Comparison of ENCODE assay signal across 8 mouse cellular contexts in the genomic region with DNA sequence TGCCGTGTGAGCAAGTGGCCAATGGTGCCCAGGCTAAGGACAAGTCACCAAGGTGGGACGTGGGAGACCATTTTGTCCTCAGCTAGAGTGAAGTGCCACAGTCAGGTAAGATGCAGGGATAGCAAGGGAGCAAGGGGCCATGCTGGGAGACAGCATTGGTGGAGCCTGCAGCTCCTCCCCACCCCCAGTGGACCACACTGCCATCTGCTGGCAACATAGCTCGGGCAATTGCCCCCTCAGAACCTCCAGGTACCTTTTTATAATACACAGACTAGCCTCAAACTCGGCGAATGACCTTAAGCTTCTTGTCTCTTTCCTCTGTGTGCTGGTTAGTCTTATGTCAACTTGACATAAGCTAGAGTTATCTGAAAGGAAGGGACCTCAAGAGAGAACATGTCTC.
DNase-seq lines count a peak whose midpoint lies in the region; ATAC-seq and TF ChIP-seq lines count a peak whose summit lies in the region.

No protein-coding gene starts in this region.

- WGBS in liver, embryonic 12.5 days (ENCODE audit: insufficient replicate concordance) = 64% methylated on average over 5 of the region's 5 CpGs
- WGBS in heart, postnatal 0 days = 69% methylated on average over 5 of the region's 5 CpGs
- WGBS in forebrain, embryonic 12.5 days = 82% methylated on average over 5 of the region's 5 CpGs

- H3K4me2 ChIP-seq in liver, embryonic 12.5 days = no peak overlapping the region
- no peak overlapping the region for H3K4me2 ChIP-seq in heart, postnatal 0 days (ENCODE audit: low read depth, low read length)
- H3K4me2 ChIP-seq in forebrain, embryonic 12.5 days = no peak overlapping the region

- H3K27me3 ChIP-seq in liver, embryonic 12.5 days (replicated peaks) = no peaks in the 10 kb centered on the region
- 0 out of 2 replicates have a peak, but pooled peaks cover 4% of the 10 kb centered on the region for H3K27me3 ChIP-seq in heart, postnatal 0 days (ENCODE audit: control insufficient read depth, insufficient read depth, low read length)
- H3K27me3 ChIP-seq in forebrain, embryonic 12.5 days = no peaks in the 10 kb centered on the region

- TF ChIP-seq EP300 in heart, postnatal 0 days (IDR thresholded peaks at IDR 0.05; ENCODE audit: low read depth) = no peak

- H3K36me3 ChIP-seq in liver, embryonic 12.5 days = no peaks in the 10 kb centered on the region
- H3K36me3 ChIP-seq in heart, postnatal 0 days (replicated peaks; ENCODE audit: control insufficient read depth, insufficient read depth, low read length) = no peaks in the 10 kb centered on the region
- no peaks in the 10 kb centered on the region for H3K36me3 ChIP-seq in forebrain, embryonic 12.5 days (replicated peaks)

- no peaks in the 10 kb centered on the region for H3K9me3 ChIP-seq in liver, embryonic 12.5 days (replicated peaks)
- no peaks in the 10 kb centered on the region for H3K9me3 ChIP-seq in heart, postnatal 0 days (replicated peaks; ENCODE audit: control insufficient read depth, low read length)
- H3K9me3 ChIP-seq in forebrain, embryonic 12.5 days = no peaks in the 10 kb centered on the region

- DNase-seq in liver (peak; percentile 39), R1 (ENCODE audit: low read depth, low spot score) (peak; percentile 13)
- no peak for DNase-seq in heart, postnatal 0 days (ENCODE audit: low spot score)
- DNase-seq in right cerebral cortex, postnatal 25 days = no peak
- DNase-seq in embryo, embryonic 9.5 days (ENCODE audit: extremely low spot score) = no peak

- H3K27ac ChIP-seq in liver, embryonic 12.5 days = no peak overlapping the region
- H3K27ac ChIP-seq in heart, postnatal 0 days (ENCODE audit: low read depth) = no peak overlapping the region
- no peak overlapping the region for H3K27ac ChIP-seq in forebrain, embryonic 12.5 days

- ATAC-seq in liver, embryonic 12.5 days = no peak
- ATAC-seq in heart, postnatal 0 days (ENCODE audit: insufficient read depth, low read depth) = no peak
- ATAC-seq in megakaryocyte progenitor cell, adult 5-6 weeks (replicated peaks; ENCODE audit: poor library complexity) = peak; percentile 56
- ATAC-seq in forebrain, embryonic 12.5 days (ENCODE audit: low FRiP score) = no peak

- peak; percentile 34 for TF ChIP-seq CTCF in heart, postnatal 0 days (IDR thresholded peaks at IDR 0.05; ENCODE audit: low read depth)

- no peak overlapping the region for H3K4me3 ChIP-seq in liver, embryonic 12.5 days
- no peak overlapping the region for H3K4me3 ChIP-seq in heart, postnatal 0 days (ENCODE audit: low read depth, low read length)
- no peak overlapping the region for H3K4me3 ChIP-seq in forebrain, embryonic 12.5 days (replicated peaks)

- no peak overlapping the region for H3K9ac ChIP-seq in liver, embryonic 12.5 days
- H3K9ac ChIP-seq in heart, postnatal 0 days (replicated peaks; ENCODE audit: low read depth, low read length) = no peak overlapping the region
- H3K9ac ChIP-seq in forebrain, embryonic 12.5 days = no peak overlapping the region

- H3K4me1 ChIP-seq in liver, embryonic 12.5 days = no peaks in the 10 kb centered on the region
- no peaks in the 10 kb centered on the region for H3K4me1 ChIP-seq in heart, postnatal 0 days (ENCODE audit: control insufficient read depth, insufficient read depth)
- peaks cover 7% of the 10 kb centered on the region; the same call in 1 of the 2 replicates for H3K4me1 ChIP-seq in forebrain, embryonic 12.5 days

Comparison
In these comparisons a context has a peak if more than half of its experiments do, and no peak if none do; other contexts are left out.
1. DNase-seq: peak in liver (single experiment) and R1 (single experiment); none in heart, postnatal 0 days (single experiment), right cerebral cortex, postnatal 25 days (single experiment) and embryo, embryonic 9.5 days (single experiment).